Mouse (Mus musculus) gastrocnemius, adult 2 months (tissue): ENCODE measurements around the gene Iqcf6. TPM values are rescaled to one million over a fixed set of nuclear protein-coding genes. Genes with fewer than 3 reads are reported as not detected.

Experiments used
- DNase-seq: peaks from one replicate; pipeline ENCODE4 v3.0.0; 2022
- H3K27ac ChIP-seq: fragments of 200-600 bp; 2 replicates; pipeline ENCODE4 v1.8.1; 2022; ENCODE audit warnings: mild to moderate bottlenecking
- H3K4me3 ChIP-seq: fragments of 200-600 bp; 2 replicates; pipeline ENCODE4 v1.8.1; 2022; ENCODE audit warnings: mild to moderate bottlenecking, moderate library complexity
- CTCF ChIP-seq: fragments of 200-600 bp; IDR thresholded peaks from 2 replicates; pipeline ENCODE4 v1.8.1; 2022; ENCODE audit warnings: antibody characterized with exemption, mild to moderate bottlenecking, moderate library complexity
- intact Hi-C: fragments of 180-260 bp; cut with DNase I; formaldehyde crosslinking; loops from one replicate; pipeline ENCODE4 v1.15.1; 2025
- total RNA-seq, 2 experiments: library from RNA; stranded (reverse); gene quantifications; 2 replicates each; pipeline ENCODE4 v1.2.3; 2021

Gene Iqcf6
- total RNA-seq, 2 experiments from 2014 or later = not detected

GRCm38 (mm10) chr9:106664856-106665255 is 38.5 kb downstream of the Iqcf6 start:
- H3K27ac ChIP-seq = no peak overlapping the region
- no peak for TF ChIP-seq CTCF
- DNase-seq = no peak
- H3K4me3 ChIP-seq = no peak overlapping the region
- intact Hi-C loops = no loop called here

GRCm38 (mm10) chr9:106673860-106674259 is 47.5 kb downstream of the Iqcf6 start:
- TF ChIP-seq CTCF = no peak
- no peak overlapping the region for H3K4me3 ChIP-seq
- H3K27ac ChIP-seq = no peak overlapping the region
- intact Hi-C loops = no loop called here
- no peak for DNase-seq

GRCm38 (mm10) chr9:106675480-106675879 is 49.1 kb downstream of the Iqcf6 start:
- Histone ChIP-seq H3K27ac (no peak overlapping the region), H3K4me3 (no peak overlapping the region)
- intact Hi-C loops = no loop called here
- TF ChIP-seq CTCF = peak; percentile 98
- DNase-seq = peak; percentile 83

- Histone ChIP-seq H3K27ac (no peak overlapping the region), H3K4me3 (no peak overlapping the region)
- no peak for TF ChIP-seq CTCF
- intact Hi-C loops = no loop called here
- no peak for DNase-seq
These were observed 49.6 kb downstream of the Iqcf6 start for GRCm38 (mm10) chr9:106675965-106676364.

- DNase-seq = no peak
- intact Hi-C loops = no loop called here
- Histone ChIP-seq H3K27ac (no peak overlapping the region), H3K4me3 (no peak overlapping the region)
- TF ChIP-seq CTCF = no peak
These were observed 50.2 kb downstream of the Iqcf6 start for GRCm38 (mm10) chr9:106676571-106676970.

Other genes starting within 250 kb of the Iqcf6 start
- 100 to 1,000 TPM; 253 to 301 TPM for gene Rpl29, start 197.1 kb upstream of the Iqcf6 start, total RNA-seq
- 10 to 100 TPM in 1 of 2 experiments, 1 to 10 TPM in 1; 8.2 to 14.9 TPM for gene Acy1, start 188.3 kb upstream of the Iqcf6 start, total RNA-seq
- 1 to 10 TPM; 4.8 to 6.1 TPM for gene Abhd14b, start 179.1 kb upstream of the Iqcf6 start, total RNA-seq
- gene Abhd14a, start 178.9 kb upstream of the Iqcf6 start, total RNA-seq = 10 to 100 TPM; 15.9 to 19.8 TPM
- gene Pcbp4, start 173.3 kb upstream of the Iqcf6 start, total RNA-seq = 10 to 100 TPM; 63.8 to 69.0 TPM
- gene Gpr62, start 160.6 kb upstream of the Iqcf6 start, total RNA-seq = under 1 TPM in 1 of 2 experiments, not detected in 1; 0.15 TPM
- gene Rrp9, start 150.6 kb upstream of the Iqcf6 start, total RNA-seq = 10 to 100 TPM; 23.9 to 24.7 TPM
- gene Parp3, start 149.6 kb upstream of the Iqcf6 start, total RNA-seq = 10 to 100 TPM; 60.4 to 75.3 TPM
- gene Iqcf1, start 126.6 kb upstream of the Iqcf6 start, total RNA-seq = not detected
- gene Iqcf5, start 112.0 kb upstream of the Iqcf6 start, total RNA-seq = not detected
- not detected for gene Iqcf3, start 65.0 kb upstream of the Iqcf6 start, total RNA-seq
- gene Iqcf4, start 55.6 kb upstream of the Iqcf6 start, total RNA-seq = not detected
- gene Grm2, start 29.5 kb downstream of the Iqcf6 start, total RNA-seq = not detected
- 10 to 100 TPM; 31.7 to 32.6 TPM for gene Tex264, start 59.3 kb downstream of the Iqcf6 start, total RNA-seq
- gene Rad54l2, start 162.6 kb downstream of the Iqcf6 start, total RNA-seq = 1 to 10 TPM; 6.4 to 6.9 TPM
- 10 to 100 TPM; 18.4 to 19.5 TPM for gene Dcaf1, start 195.3 kb downstream of the Iqcf6 start, total RNA-seq